Mouse (Mus musculus) natural killer cell, adult 2 months (primary cell): ENCODE results near the gene Alx3.
"Not testable (repeated sequence)": the region's sequence is repeated elsewhere in the genome, so short reads cannot be mapped to it uniquely, and the experiment has no call there.

Experiments
- DNase-seq, 2 experiments: peaks; one replicate each; pipeline ENCODE4 v3.0.0; 2022; ENCODE audit warnings: low spot score in 2 of 2

The Alx3 gene

GRCm38 (mm10) chr3:107624424-107624823 is 29.6 kb downstream of the Alx3 start:
- DNase-seq: no peak

GRCm38 (mm10) chr3:107625536-107625935 is 30.7 kb downstream of the Alx3 start:
- DNase-seq: no peak

- no peak for DNase-seq
These were observed 31.9 kb downstream of the Alx3 start for GRCm38 (mm10) chr3:107626751-107627150.

- DNase-seq: no peak
These were observed 32.8 kb downstream of the Alx3 start for GRCm38 (mm10) chr3:107627641-107628040.

GRCm38 (mm10) chr3:107628551-107628950 is 33.7 kb downstream of the Alx3 start:
- no peak for DNase-seq

- no peak for DNase-seq
These were observed 34.6 kb downstream of the Alx3 start for GRCm38 (mm10) chr3:107629411-107629810.

GRCm38 (mm10) chr3:107630682-107631522 is 36.1 kb downstream of the Alx3 start, which contains the start of gene Gm10961:
TSS of gene Gm10961 (plus strand) at chr3:107631322.
- DNase-seq: peak in 1 of 2 experiments; percentile 49

GRCm38 (mm10) chr3:107631523-107631958 is 36.7 kb downstream of the Alx3 start, which contains the start of gene Strip1:
TSS of gene Strip1 (minus strand) at chr3:107631694.
- peak; percentile 88 to 91 for DNase-seq

- DNase-seq: no peak
These were observed 38.0 kb downstream of the Alx3 start for GRCm38 (mm10) chr3:107632786-107633185.

- DNase-seq: no peak
These were observed 39.1 kb downstream of the Alx3 start for GRCm38 (mm10) chr3:107633906-107634305.

- no peak for DNase-seq
These were observed 41.0 kb downstream of the Alx3 start for GRCm38 (mm10) chr3:107635836-107636235.

- DNase-seq: no peak
These were observed 41.4 kb downstream of the Alx3 start for GRCm38 (mm10) chr3:107636236-107636635.

- peak in 1 of 2 experiments; percentile 5 for DNase-seq
These were observed 42.9 kb downstream of the Alx3 start for GRCm38 (mm10) chr3:107637606-107638172.

GRCm38 (mm10) chr3:107646947-107647346 is 52.1 kb downstream of the Alx3 start:
- no peak for DNase-seq

- DNase-seq: not testable (repeated sequence)
These were observed 55.4 kb downstream of the Alx3 start for GRCm38 (mm10) chr3:107650276-107650675.

- no peak for DNase-seq
These were observed 58.1 kb downstream of the Alx3 start for GRCm38 (mm10) chr3:107652968-107653367.

GRCm38 (mm10) chr3:107654861-107655260 is 60.0 kb downstream of the Alx3 start:
- DNase-seq: no peak
